Comparison of ENCODE assay signal across 24 mouse cellular contexts in genomic region chr7:81968975-81969374, GRCm38 (mm10). TPM values are rescaled to one million over a fixed set of nuclear protein-coding genes. Genes with fewer than 3 reads are reported as not detected.
A peak's percentile ranks its signal among the peaks of the same experiment; 100 is the strongest.
DNase-seq lines count a peak whose midpoint lies in the region; ATAC-seq lines count a peak whose summit lies in the region.
"Had no signal": no experiment of that assay in that cellular context is flagged by ENCODE, and none has a peak within 500 bp of the region (broad histone marks: within the 10 kb centered on the region; RNA-seq: fewer than 3 reads in every experiment).

No protein-coding gene starts in this region.

- 41% methylated on average over 6 of the region's 6 CpGs for WGBS in heart, embryonic 10.5 days
- WGBS in neural tube, embryonic 15.5 days, result 81% methylated on average over 6 of the region's 6 CpGs

- H3K27me3 ChIP-seq in heart, embryonic 10.5 days (ENCODE audit: insufficient read depth, poor library complexity, severe bottlenecking), result peaks cover 10% of the 10 kb centered on the region; the same call in 1 of the 2 replicates
- H3K27me3 ChIP-seq in neural tube, embryonic 15.5 days (replicated peaks), result 0 out of 2 replicates have a peak, but pooled peaks cover 5% of the 10 kb centered on the region

- H3K9ac ChIP-seq in neural tube, embryonic 15.5 days (replicated peaks), result no peak overlapping the region

- H3K4me1 ChIP-seq in heart, embryonic 10.5 days, result no peaks in the 10 kb centered on the region
- no peaks in the 10 kb centered on the region for H3K4me1 ChIP-seq in neural tube, embryonic 15.5 days

- no peak overlapping the region for H3K4me3 ChIP-seq in heart, embryonic 10.5 days
- no peak overlapping the region for H3K4me3 ChIP-seq in neural tube, embryonic 15.5 days (replicated peaks)

- DNase-seq in heart, embryonic 10.5 days (ENCODE audit: low spot score), result peak; percentile 66
- DNase-seq in heart, adult 8-10 months (ENCODE audit: low spot score), result no peak
- peak; percentile 8 for DNase-seq in neural tube, embryonic 10.5 days (ENCODE audit: extremely low spot score, low spot score)
- peak; percentile 93 for DNase-seq in 416B (ENCODE audit: low read depth)
- DNase-seq in layer of hippocampus, adult 11-12 months (ENCODE audit: low spot score), result no peak
- DNase-seq in spleen, adult 18-20 months, result no peak
- DNase-seq: adrenal gland, adult 2 months; adrenal gland, adult 8-10 months; adrenal gland, postnatal 10 days; adrenal gland, postnatal 14 days; adrenal gland, postnatal 25 days; B cell, adult 2 months; cerebellum, adult 11 months; cerebellum, adult 11-12 months; cerebellum, adult 18-20 months had no signal

- no peak overlapping the region for H3K4me2 ChIP-seq in neural tube, embryonic 15.5 days

- ATAC-seq in neural tube, embryonic 15.5 days (ENCODE audit: low FRiP score), result no peak
- ATAC-seq in common myeloid progenitor, adult 5-6 weeks (replicated peaks; ENCODE audit: low read depth, poor library complexity, severe bottlenecking), result peak; percentile 68
- ATAC-seq: activated CD4-positive, CD25-positive, alpha-beta regulatory T cell, adult 4 months; CD4-positive, CD25-positive, alpha-beta regulatory T cell, adult 4 months; Patski had no signal

- H3K9me3 ChIP-seq in heart, embryonic 10.5 days, result no peaks in the 10 kb centered on the region
- H3K9me3 ChIP-seq in neural tube, embryonic 15.5 days (replicated peaks), result no peaks in the 10 kb centered on the region
- H3K9me3 ChIP-seq: G1E had no signal

- H3K36me3 ChIP-seq in heart, embryonic 10.5 days, result no peaks in the 10 kb centered on the region
- H3K36me3 ChIP-seq in neural tube, embryonic 15.5 days, result no peaks in the 10 kb centered on the region
- H3K36me3 ChIP-seq: G1E had no signal

- no peak overlapping the region for H3K27ac ChIP-seq in heart, embryonic 10.5 days
- H3K27ac ChIP-seq in neural tube, embryonic 15.5 days (replicated peaks), result no peak overlapping the region

RNA-seq across cellular contexts. Expression of gene Bnc1, which starts 23.1 kb away (rescaled TPM):
- 8.1 and 14.3 TPM in 2 replicates for polyA plus RNA-seq in heart, embryonic 10.5 days (2016; fragmentation: Nextera tagmentation; extraction: Ambion mirVana)
- total RNA-seq in heart, adult 8-10 months (2022), result 1 to 10 TPM; 1.5 to 2.2 (median 1.6) TPM
- 1.7 and 3.1 TPM in 2 replicates for polyA plus RNA-seq in neural tube, embryonic 15.5 days (2015; fragmentation: Nextera tagmentation; extraction: Ambion mirVana)
- not detected in 2 replicates for total RNA-seq in common myeloid progenitor, adult 5-6 weeks (2017)
- total RNA-seq: CH12.LX, MEL had no signal
- polyA plus RNA-seq: activated CD4-positive, CD25-positive, alpha-beta regulatory T cell, adult 4 months; CD4-positive, CD25-positive, alpha-beta regulatory T cell, adult 4 months; G1E had no signal

RNA-seq across cellular contexts. Expression of gene Hdgfl3, which starts 34.7 kb away (rescaled TPM):
- polyA plus RNA-seq in heart, embryonic 10.5 days (2016; fragmentation: Nextera tagmentation; extraction: Ambion mirVana), result 8.4 and 13.8 TPM in 2 replicates
- 1 to 10 TPM; 7.1 to 9.5 (median 8.9) TPM for total RNA-seq in heart, adult 8-10 months (2022)
- polyA plus RNA-seq in neural tube, embryonic 15.5 days (2015; fragmentation: Nextera tagmentation; extraction: Ambion mirVana), result 50.4 and 57.4 TPM in 2 replicates
- 5.0 and 6.2 TPM in 2 replicates for total RNA-seq in common myeloid progenitor, adult 5-6 weeks (2017)
- total RNA-seq: MEL had no signal
- polyA plus RNA-seq: C2C12, G1E had no signal

Comparison
In these comparisons a context has a peak if more than half of its experiments do, and no peak if none do; other contexts are left out.
1. DNase-seq: peak in heart, embryonic 10.5 days (single experiment), neural tube, embryonic 10.5 days (single experiment) and 416B (single experiment); none in heart, adult 8-10 months (single experiment), layer of hippocampus, adult 11-12 months (single experiment) and spleen, adult 18-20 months (0 of 2).